Mouse (Mus musculus) kidney, adult 2 months (tissue): ENCODE results near the gene Cox11.

ENCODE experiments used
- CTCF ChIP-seq: fragments of 200-500 bp; conservative IDR thresholded peaks from 2 replicates; pipeline ENCODE4 v1.5.1; 2011; ENCODE audit warnings: low read depth, mild to moderate bottlenecking, control low read depth, low read length, moderate library complexity, mixed read lengths; ENCODE audit not compliant: insufficient read depth, insufficient read length
- POLR2A ChIP-seq: fragments of 200-500 bp; IDR thresholded peaks from one replicate; pipeline ENCODE4 v1.6.1; 2011; ENCODE audit warnings: low read depth, low read length, control low read depth

- TF ChIP-seq CTCF = no peak
- no peak for TF ChIP-seq POLR2A
Observed at GRCm38 (mm10) chr11:90627751-90628150, 10.2 kb upstream of the Cox11 start.
